Mouse (Mus musculus) CH12.LX (cell line): ENCODE data around the gene Prkch. TPM values are rescaled to one million over a fixed set of nuclear protein-coding genes. Genes with fewer than 3 reads are reported as not detected.

Experiments used
- DNase-seq: peaks from one replicate; pipeline ENCODE4 v3.0.0-alpha.2; 2013; ENCODE audit errors: extremely low read depth
- H3K27ac ChIP-seq: 2 replicates; pipeline ENCODE4 v1.5.1; 2012; ENCODE audit warnings: low read depth, mild to moderate bottlenecking, control low read depth, moderate library complexity; ENCODE audit not compliant: insufficient read depth
- H3K27me3 ChIP-seq: replicated peaks from 2 replicates; pipeline ENCODE3; 2012; ENCODE audit warnings: inconsistent platforms
- H3K36me3 ChIP-seq, 2 experiments: replicated peaks in 1 of 2; 2 replicates each; pipeline versions ENCODE3 to v1.6.1; 2012; ENCODE audit warnings: inconsistent platforms in 1 of 2, low read length in 1 of 2, mild to moderate bottlenecking in 1 of 2, mixed read lengths in 1 of 2, moderate library complexity in 1 of 2; ENCODE audit not compliant: control insufficient read depth in 1 of 2, insufficient read depth in 1 of 2
- H3K4me1 ChIP-seq, 2 experiments: 2 replicates each; pipeline ENCODE4 v1.6.1; 2012; ENCODE audit warnings: inconsistent platforms in 1 of 2, moderate library complexity in 1 of 2; ENCODE audit not compliant: insufficient read depth in 2 of 2, control insufficient read depth in 1 of 2
- H3K4me2 ChIP-seq: 2 replicates; pipeline ENCODE4 v1.6.1; 2012; ENCODE audit warnings: low read depth, mild to moderate bottlenecking, control low read depth; ENCODE audit not compliant: poor library complexity, insufficient read depth, severe bottlenecking
- H3K4me3 ChIP-seq, 3 experiments: fragments of 150-350 bp in 1 of 3; sonication (generic) in 1 of 3; replicated peaks in 1 of 3; 2 replicates each; pipeline versions ENCODE3 to v1.5.1; 2011 to 2012; ENCODE audit warnings: low read depth in 2 of 3, low read length in 2 of 3, mild to moderate bottlenecking in 2 of 3, moderate library complexity in 2 of 3, control low read depth in 1 of 3, improper control_type of control experiment in 1 of 3, inconsistent platforms in 1 of 3, mixed read lengths in 1 of 3; ENCODE audit not compliant: poor library complexity in 1 of 3
- H3K79me2 ChIP-seq: replicated peaks from 2 replicates; pipeline ENCODE4 v1.6.1; 2012; ENCODE audit warnings: mild to moderate bottlenecking, moderate library complexity; ENCODE audit not compliant: control insufficient read depth, poor library complexity, insufficient read depth, severe bottlenecking; ENCODE audit errors: extremely low read depth
- H3K9ac ChIP-seq: 2 replicates; pipeline ENCODE4 v1.6.1; 2012; ENCODE audit warnings: low read depth, mild to moderate bottlenecking, control low read depth, moderate library complexity; ENCODE audit not compliant: insufficient read depth
- H3K9me3 ChIP-seq: replicated peaks from 2 replicates; pipeline ENCODE3; 2012; ENCODE audit warnings: low read length, inconsistent platforms, mixed read lengths
- CHD1 ChIP-seq: IDR thresholded peaks from 2 replicates; pipeline ENCODE4 v1.6.1; 2012; ENCODE audit warnings: low read depth, low read length, improper control_type of control experiment, inconsistent platforms
- E2F4 ChIP-seq: IDR thresholded peaks from 2 replicates; pipeline ENCODE4 v1.6.1; 2011; ENCODE audit warnings: low read depth, low read length, improper control_type of control experiment; ENCODE audit not compliant: insufficient replicate concordance
- ELF1 ChIP-seq: IDR thresholded peaks from 2 replicates; pipeline ENCODE4 v1.6.1; 2014; ENCODE audit warnings: low read depth, mild to moderate bottlenecking, inconsistent platforms, low read length, improper control_type of control experiment
- EP300 ChIP-seq: IDR thresholded peaks from 2 replicates; pipeline ENCODE4 v1.6.1; 2011; ENCODE audit warnings: low read length, improper control_type of control experiment
- ETS1 ChIP-seq: conservative IDR thresholded peaks from 2 replicates; pipeline ENCODE4 v1.6.1; 2012; ENCODE audit warnings: low read depth, mild to moderate bottlenecking, inconsistent platforms, low read length, improper control_type of control experiment, moderate library complexity
- HCFC1 ChIP-seq: IDR thresholded peaks from 2 replicates; pipeline ENCODE4 v1.6.1; 2012; ENCODE audit warnings: low read depth, mild to moderate bottlenecking, inconsistent platforms, low read length, improper control_type of control experiment
- IRF4 ChIP-seq: IDR thresholded peaks from 2 replicates; pipeline ENCODE4 v1.6.1; 2014; ENCODE audit warnings: low read depth, mild to moderate bottlenecking, inconsistent platforms, low read length, improper control_type of control experiment
- JUN ChIP-seq: IDR thresholded peaks from 2 replicates; pipeline ENCODE4 v1.6.1; 2011; ENCODE audit warnings: low read depth, mild to moderate bottlenecking, low read length, improper control_type of control experiment, moderate library complexity; ENCODE audit not compliant: insufficient read depth
- JUND ChIP-seq: conservative IDR thresholded peaks from 2 replicates; pipeline ENCODE4 v1.6.1; 2011; ENCODE audit warnings: low read depth, low read length, improper control_type of control experiment
- KAT2A ChIP-seq: IDR thresholded peaks from 2 replicates; pipeline ENCODE4 v1.6.1; 2012; ENCODE audit warnings: low read length, improper control_type of control experiment, inconsistent platforms; ENCODE audit not compliant: insufficient replicate concordance
- MAFK ChIP-seq: IDR thresholded peaks from 2 replicates; pipeline ENCODE4 v1.6.1; 2011; ENCODE audit warnings: low read length, improper control_type of control experiment; ENCODE audit not compliant: insufficient replicate concordance
- MAX ChIP-seq: IDR thresholded peaks from 2 replicates; pipeline ENCODE4 v1.6.1; 2011; ENCODE audit warnings: low read length, improper control_type of control experiment
- MAZ ChIP-seq: IDR thresholded peaks from 2 replicates; pipeline ENCODE4 v1.6.1; 2012; ENCODE audit warnings: low read depth, mild to moderate bottlenecking, inconsistent platforms, low read length, improper control_type of control experiment, moderate library complexity
- NELFE ChIP-seq: IDR thresholded peaks from 2 replicates; pipeline ENCODE4 v1.6.1; 2011; ENCODE audit warnings: low read depth, low read length, improper control_type of control experiment
- POLR2A ChIP-seq: IDR thresholded peaks from 2 replicates; pipeline ENCODE4 v1.6.1; 2011; ENCODE audit warnings: low read depth, mild to moderate bottlenecking, improper control_type of control experiment, low read length
- RAD21 ChIP-seq: IDR thresholded peaks from 2 replicates; pipeline ENCODE4 v1.6.1; 2011; ENCODE audit warnings: low read depth, mild to moderate bottlenecking, low read length, improper control_type of control experiment, moderate library complexity
- SIN3A ChIP-seq: IDR thresholded peaks from 2 replicates; pipeline ENCODE4 v1.6.1; 2012; ENCODE audit warnings: low read length, improper control_type of control experiment, inconsistent platforms
- SMC3 ChIP-seq: IDR thresholded peaks from 2 replicates; pipeline ENCODE4 v1.6.1; 2011; ENCODE audit warnings: low read depth, low read length, improper control_type of control experiment
- TBP ChIP-seq: conservative IDR thresholded peaks from 2 replicates; pipeline ENCODE4 v1.6.1; 2011; ENCODE audit warnings: low read depth, low read length, improper control_type of control experiment
- TCF12 ChIP-seq: IDR thresholded peaks from 2 replicates; pipeline ENCODE4 v1.6.1; 2014; ENCODE audit warnings: low read depth, mild to moderate bottlenecking, inconsistent platforms, low read length, improper control_type of control experiment
- USF2 ChIP-seq: conservative IDR thresholded peaks from 2 replicates; pipeline ENCODE4 v1.6.1; 2011; ENCODE audit warnings: low read depth, low read length, improper control_type of control experiment
- ZMIZ1 ChIP-seq: IDR thresholded peaks from 2 replicates; pipeline ENCODE4 v1.6.1; 2012; ENCODE audit warnings: low read depth, mild to moderate bottlenecking, inconsistent platforms, low read length, improper control_type of control experiment
- dilution Hi-C: fragments of 300-500 bp; cut with MboI; formaldehyde crosslinking; loops from 2 replicates; pipeline ENCODE4 v1.14.3; 2020; ENCODE audit warnings: low sequenced_read_pairs; ENCODE audit not compliant: extremely low pct_unique_long_range_greater_than_20kb, extremely low pct_ligation_motif_present
- in situ Hi-C: fragments of 300-500 bp; cut with MboI; formaldehyde crosslinking; loops from 3 replicates; pipeline ENCODE4 v1.14.3; 2019; ENCODE audit warnings: low sequenced_read_pairs, low pct_ligation_motif_present, low pct_unique_long_range_greater_than_20kb, mixed read lengths
- polyA plus RNA-seq: library from polyadenylated mRNA; unstranded; fragments of >175 nt; gene quantifications from 2 replicates; pipeline ENCODE4 v1.2.1, GENCODE M21; 2012; ENCODE audit warnings: low read depth; ENCODE audit not compliant: insufficient read length
- total RNA-seq, 2 experiments: library from RNA; depleted of rRNA; stranded (reverse); fragments of 300-350 nt in 1 of 2; fragments of >200 nt in 1 of 2; gene quantifications; 2 replicates each; pipeline ENCODE4 v1.2.3; 2012 to 2014

Gene Prkch
- total and polyA plus RNA-seq, 3 experiments: 0.76 to 2.3 (median 1.8) TPM

DNA sequence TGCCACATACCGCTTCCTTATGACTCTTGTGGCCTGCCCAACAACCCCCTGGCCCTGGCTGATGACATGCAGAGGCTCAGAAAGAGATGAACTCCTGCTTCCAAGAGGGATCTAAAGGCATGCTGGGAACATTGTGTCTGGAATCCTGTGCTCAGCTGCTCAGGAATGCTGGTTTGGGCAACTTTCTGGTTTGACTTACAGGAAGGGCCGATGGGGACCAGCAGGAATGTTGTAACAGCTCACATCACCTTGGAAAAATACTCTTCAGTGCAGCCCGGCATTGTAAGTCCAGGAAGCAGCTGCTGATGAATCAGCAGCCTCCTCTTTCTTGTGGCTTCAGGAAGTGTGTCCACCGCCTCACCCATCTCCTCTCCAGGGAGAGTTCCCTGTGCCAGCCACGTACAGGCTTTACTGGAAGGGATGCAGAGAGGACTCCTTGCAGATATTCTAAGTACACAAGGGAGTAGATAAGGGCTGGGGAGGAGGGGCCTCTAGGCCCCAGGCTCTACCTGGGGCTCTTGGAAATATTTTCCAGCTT lies 206.0 kb downstream of the Prkch start:
- no peak for DNase-seq
- no peak overlapping the region for H3K4me2 ChIP-seq
- dilution Hi-C loops: no loop called here

DNA sequence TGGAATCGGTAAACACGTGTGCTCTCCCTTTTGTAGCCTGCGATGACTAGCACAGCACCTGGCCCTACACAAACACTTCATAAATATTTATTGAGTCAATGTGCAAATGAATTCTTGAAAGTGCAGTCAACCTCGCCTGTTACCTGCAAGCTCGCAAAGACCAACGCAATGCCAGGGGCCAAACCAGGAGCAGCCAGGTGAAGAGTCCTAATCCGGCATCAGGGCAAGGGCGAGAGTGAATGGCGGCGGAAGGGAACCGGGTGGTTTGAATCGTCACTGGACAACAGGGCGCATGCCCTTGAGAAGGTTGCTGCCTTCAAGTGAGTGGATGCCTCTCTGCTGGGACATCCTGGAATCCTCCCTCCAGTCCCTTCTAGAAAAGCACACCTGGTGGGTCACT lies 208.6 kb downstream of the Prkch start:
- dilution Hi-C loops: no loop called here
- Histone ChIP-seq H3K9ac (no peak overlapping the region), H3K9me3 (no peaks in the 10 kb centered on the region), H3K79me2 (no peaks in the 10 kb centered on the region), H3K4me1 (peaks cover 9 to 20% of the 10 kb centered on the region in 2 experiments), H3K36me3 (no peaks in the 10 kb centered on the region), H3K27me3 (peaks cover 31% of the 10 kb centered on the region), H3K4me3 (no peak overlapping the region), H3K27ac (no peak overlapping the region), H3K4me2 (no peak overlapping the region)
- DNase-seq: no peak
- in situ Hi-C loops: no loop called here
- TF ChIP-seq USF2 (no peak), JUND (no peak), ETS1 (no peak), SIN3A (no peak), MAZ (no peak), IRF4 (no peak), JUN (no peak), SMC3 (no peak), TCF12 (no peak), KAT2A (no peak), MAX (no peak), NELFE (no peak), TBP (no peak), CHD1 (no peak), ZMIZ1 (no peak), EP300 (no peak), HCFC1 (no peak), RAD21 (no peak), POLR2A (no peak), MAFK (no peak)

More for the DNA sequence above, 206.0 kb downstream of the Prkch start:
- no peak overlapping the region for H3K27ac ChIP-seq
- H3K4me3 ChIP-seq: no peak overlapping the region
- H3K79me2 ChIP-seq: no peaks in the 10 kb centered on the region
- no peaks in the 10 kb centered on the region for H3K9me3 ChIP-seq
- peaks cover 9 to 20% of the 10 kb centered on the region in 2 experiments for H3K4me1 ChIP-seq
- H3K27me3 ChIP-seq: peaks cover 19% of the 10 kb centered on the region
- in situ Hi-C loops: no loop called here
- H3K9ac ChIP-seq: no peak overlapping the region
- no peaks in the 10 kb centered on the region for H3K36me3 ChIP-seq
- no peak for TF ChIP-seq E2F4
- TF ChIP-seq SIN3A: no peak
- no peak for TF ChIP-seq EP300
- TF ChIP-seq ELF1: no peak
